Mouse (Mus musculus) midbrain, embryonic 15.5 days (tissue): ENCODE results near the gene Acox3. TPM values are rescaled to one million over a fixed set of nuclear protein-coding genes. Genes with fewer than 3 reads are reported as not detected.
A peak's percentile ranks its signal among the peaks of the same experiment; 100 is the strongest.

Source experiments
- ATAC-seq: fragments of 200-750 bp; cut with Nextera tagmentation; replicated peaks from 2 replicates; pipeline ENCODE4 v1.8.0; 2017; ENCODE audit warnings: moderate TSS enrichment
- H3K27ac ChIP-seq: fragments of 300-500 bp; sonication (generic); 2 replicates; pipeline ENCODE4 v1.5.1; 2015; ENCODE audit warnings: mild to moderate bottlenecking, inconsistent platforms
- H3K27me3 ChIP-seq: fragments of 300-500 bp; sonication (generic); replicated peaks from 2 replicates; pipeline ENCODE4 v1.6.1; 2015; ENCODE audit warnings: inconsistent platforms
- H3K36me3 ChIP-seq: fragments of 300-500 bp; sonication (generic); replicated peaks from 2 replicates; pipeline ENCODE4 v1.6.1; 2015; ENCODE audit warnings: inconsistent platforms
- H3K4me1 ChIP-seq: fragments of 300-500 bp; sonication (generic); 2 replicates; pipeline ENCODE4 v1.6.1; 2015; ENCODE audit warnings: inconsistent platforms
- H3K4me2 ChIP-seq: fragments of 300-500 bp; sonication (generic); 2 replicates; pipeline ENCODE4 v1.6.1; 2015; ENCODE audit warnings: inconsistent platforms, mild to moderate bottlenecking, moderate library complexity
- H3K4me3 ChIP-seq: fragments of 300-500 bp; sonication (generic); 2 replicates; pipeline ENCODE4 v1.5.1; 2015; ENCODE audit warnings: mild to moderate bottlenecking, inconsistent platforms
- H3K9ac ChIP-seq: fragments of 300-500 bp; sonication (generic); 2 replicates; pipeline ENCODE4 v1.6.1; 2015; ENCODE audit warnings: mild to moderate bottlenecking, inconsistent platforms
- H3K9me3 ChIP-seq: fragments of 300-500 bp; sonication (generic); 2 replicates; pipeline ENCODE4 v1.6.1; 2016; ENCODE audit warnings: inconsistent platforms
- WGBS: fragments of 180-500 bp; shearing (Covaris S2); methylation state at CpG from one replicate; pipeline ENCODE4 v1.1.7; 2015; ENCODE audit warnings: mixed read lengths; 5-methylcytosine and 5-hydroxymethylcytosine counted together
- polyA plus RNA-seq: library from polyadenylated mRNA; unstranded; fragments of >200 nt; fragmentation: Nextera tagmentation; extraction: Ambion mirVana; gene quantifications from 2 replicates; pipeline ENCODE4 v1.2.1, GENCODE M21; 2015

Gene Acox3
- polyA plus RNA-seq, 1 experiment from 2014 or later = 16.0 TPM

DNA sequence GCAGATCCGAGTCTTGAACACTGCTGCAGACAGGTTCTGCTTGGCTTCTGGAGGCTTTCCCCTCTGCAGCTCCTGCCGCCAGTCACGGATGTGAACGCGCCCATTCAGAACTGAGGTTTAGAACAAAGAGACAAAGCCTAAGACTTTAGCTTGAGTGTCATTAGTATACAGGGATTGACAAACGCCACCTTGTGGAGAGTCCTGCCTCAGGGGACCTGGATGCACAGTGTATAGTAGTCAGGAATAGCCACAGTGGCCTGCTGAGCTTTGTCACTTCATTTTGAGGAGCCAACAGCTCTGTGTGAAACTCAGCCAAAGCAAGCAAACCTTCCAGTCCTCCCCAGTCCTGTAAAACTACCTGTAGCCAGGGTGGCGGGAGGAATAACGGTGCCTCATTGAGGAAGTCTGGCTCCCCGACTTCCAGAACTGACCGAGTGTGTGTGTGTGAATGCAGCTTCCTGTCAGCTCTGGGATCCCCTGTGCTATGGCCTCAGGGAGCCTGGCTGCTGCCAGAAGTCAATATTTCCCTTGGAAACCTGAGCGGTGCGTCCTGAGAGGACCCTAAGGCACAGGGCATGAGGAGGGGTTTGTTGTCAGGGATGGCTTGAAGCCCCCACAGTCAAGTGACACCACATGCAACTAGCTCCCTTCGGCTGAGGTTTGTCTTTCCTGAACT lies 24.8 kb upstream of the Acox3 start:
- Histone ChIP-seq H3K4me2 (no peak overlapping the region), H3K9me3 (no peaks in the 10 kb centered on the region), H3K36me3 (peaks cover 16% of the 10 kb centered on the region; the same call in 1 of the 2 replicates)

DNA sequence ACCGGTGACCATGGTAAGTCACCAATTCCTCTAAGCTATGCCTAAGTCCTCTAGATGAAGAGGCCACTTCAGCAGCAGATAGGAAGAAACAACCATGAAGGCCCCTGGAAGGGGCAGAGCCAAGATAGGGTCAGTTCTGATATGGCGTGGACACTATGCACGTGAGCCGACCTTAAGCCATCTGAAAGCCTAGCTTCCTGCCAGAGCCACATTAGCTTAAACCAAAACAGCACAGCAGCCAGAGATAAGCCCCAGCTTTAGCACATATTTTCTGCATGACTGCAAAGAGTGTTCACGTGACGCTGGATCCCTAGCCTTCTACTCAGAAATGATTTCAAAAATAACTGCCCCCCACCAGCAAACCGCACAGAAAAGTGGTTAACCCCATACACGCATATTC lies 23.4 kb upstream of the Acox3 start:
- H3K36me3 ChIP-seq = peaks cover 28% of the 10 kb centered on the region
- H3K4me1 ChIP-seq = no peaks in the 10 kb centered on the region
- no peaks in the 10 kb centered on the region for H3K27me3 ChIP-seq
- H3K4me3 ChIP-seq = no peak overlapping the region
- H3K9ac ChIP-seq = no peak overlapping the region
- H3K4me2 ChIP-seq = no peak overlapping the region
- no peaks in the 10 kb centered on the region for H3K9me3 ChIP-seq
- no peak overlapping the region for H3K27ac ChIP-seq
- ATAC-seq = no peak
- WGBS = 80% methylated on average over 8 of the region's 8 CpGs

More for the DNA sequence above, 24.8 kb upstream of the Acox3 start:
- WGBS = 62% methylated on average over 13 of the region's 13 CpGs
- no peak overlapping the region for H3K9ac ChIP-seq
- no peak overlapping the region for H3K27ac ChIP-seq
- no peak for ATAC-seq
- no peaks in the 10 kb centered on the region for H3K27me3 ChIP-seq
- no peaks in the 10 kb centered on the region for H3K4me1 ChIP-seq
- H3K4me3 ChIP-seq = no peak overlapping the region

DNA sequence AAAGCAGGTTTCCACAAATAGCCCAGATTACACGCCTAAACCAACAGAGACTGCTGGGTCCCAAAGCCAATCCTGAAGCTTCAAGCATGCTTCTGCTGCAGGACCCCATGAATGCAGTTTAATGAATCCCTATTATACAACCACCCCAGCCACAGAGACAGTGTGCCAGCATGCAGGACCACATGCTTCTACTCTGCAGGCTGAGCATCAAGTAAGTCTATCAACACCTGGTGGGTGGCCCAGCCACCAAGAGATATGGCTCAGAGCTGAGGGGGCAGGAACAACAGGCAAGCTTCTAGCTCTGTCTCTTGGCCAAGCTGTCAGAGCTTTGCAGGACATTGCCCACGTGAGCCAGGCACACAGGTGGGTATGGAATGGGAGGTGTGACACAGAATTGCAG lies 20.2 kb upstream of the Acox3 start:
- ATAC-seq = no peak
- H3K27ac ChIP-seq = no peak overlapping the region
- H3K27me3 ChIP-seq = no peaks in the 10 kb centered on the region
- H3K9me3 ChIP-seq = no peaks in the 10 kb centered on the region
- H3K9ac ChIP-seq = no peak overlapping the region
- no peak overlapping the region for H3K4me3 ChIP-seq
- 90% methylated on average over 2 of the region's 2 CpGs for WGBS
- H3K4me2 ChIP-seq = no peak overlapping the region
- H3K36me3 ChIP-seq = peaks cover 31% of the 10 kb centered on the region
- H3K4me1 ChIP-seq = no peaks in the 10 kb centered on the region

DNA sequence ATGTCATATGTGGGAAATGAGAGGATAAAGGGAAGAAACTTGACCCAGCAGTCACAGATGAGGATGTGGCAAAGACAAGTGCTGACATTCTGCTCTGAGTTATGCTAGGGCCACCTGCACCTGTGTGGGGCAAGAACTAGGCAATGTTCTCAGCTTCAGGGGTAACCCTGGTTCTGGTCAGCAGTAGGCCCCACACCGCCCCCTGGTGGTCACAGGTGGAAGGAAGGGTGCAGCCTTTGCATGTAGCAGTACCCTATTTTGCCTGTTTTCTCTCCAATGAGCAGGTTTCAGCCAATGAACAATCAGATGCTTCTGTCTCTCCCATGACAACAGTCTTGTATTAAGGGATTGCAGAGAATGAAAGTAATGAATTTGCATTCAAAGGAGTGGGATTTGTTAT lies 19.4 kb upstream of the Acox3 start:
- WGBS = 0% methylated on average over 1 of the region's 1 CpGs
- Histone ChIP-seq H3K9ac (no peak overlapping the region), H3K4me2 (no peak overlapping the region), H3K27ac (no peak overlapping the region), H3K9me3 (no peaks in the 10 kb centered on the region), H3K4me3 (no peak overlapping the region), H3K36me3 (peaks cover 31% of the 10 kb centered on the region), H3K4me1 (no peaks in the 10 kb centered on the region), H3K27me3 (no peaks in the 10 kb centered on the region)
- no peak; the same call in 1 of the 2 replicates for ATAC-seq

DNA sequence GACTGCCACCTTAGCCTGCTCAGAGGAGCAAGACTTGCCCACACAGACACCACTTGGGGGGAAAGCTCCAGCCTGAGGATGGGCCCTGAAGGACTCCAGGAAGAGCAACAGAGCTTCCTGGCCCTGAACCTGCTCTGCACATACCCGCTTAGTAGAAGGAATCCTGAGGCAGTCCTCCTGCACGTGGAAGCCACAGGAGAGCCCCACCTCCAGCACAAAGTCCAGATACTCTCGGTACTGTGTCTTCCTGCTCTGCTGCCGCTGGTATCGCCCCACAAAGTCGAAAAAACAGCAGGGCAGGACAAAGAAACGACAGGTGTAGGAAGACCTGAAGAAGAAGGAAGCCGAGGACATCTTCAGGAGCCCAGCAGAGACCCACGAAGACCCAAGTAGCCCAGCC lies 17.6 kb upstream of the Acox3 start:
- no peak for ATAC-seq
- Histone ChIP-seq H3K9ac (no peak overlapping the region), H3K4me2 (no peak overlapping the region), H3K27me3 (no peaks in the 10 kb centered on the region), H3K36me3 (peaks cover 36% of the 10 kb centered on the region), H3K9me3 (no peaks in the 10 kb centered on the region), H3K27ac (no peak overlapping the region), H3K4me1 (no peaks in the 10 kb centered on the region), H3K4me3 (no peak overlapping the region)
- 92% methylated on average over 9 of the region's 9 CpGs for WGBS

DNA sequence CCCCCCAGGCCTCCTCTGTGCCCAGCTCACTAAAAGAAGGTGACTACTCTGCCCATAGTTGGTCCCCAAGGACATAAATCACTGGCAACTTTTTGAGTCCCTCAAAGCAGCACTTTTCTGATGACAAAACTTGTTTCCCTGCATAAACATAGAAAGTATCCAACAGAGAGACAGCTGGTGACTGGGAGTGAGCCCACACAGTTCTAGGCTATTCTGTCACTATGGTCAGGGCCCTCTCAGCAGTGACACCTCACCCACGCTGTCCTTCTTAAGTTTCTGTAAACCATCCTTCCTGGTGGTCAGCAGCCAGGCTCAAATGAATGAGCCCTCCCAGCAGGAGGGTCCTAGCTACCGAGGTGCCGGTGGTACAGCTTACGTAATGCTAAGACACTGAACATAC lies 16.2 kb upstream of the Acox3 start:
- Histone ChIP-seq H3K27me3 (no peaks in the 10 kb centered on the region), H3K27ac (no peak overlapping the region), H3K36me3 (peaks cover 39% of the 10 kb centered on the region), H3K4me2 (no peak overlapping the region), H3K4me1 (no peaks in the 10 kb centered on the region), H3K9me3 (no peaks in the 10 kb centered on the region), H3K4me3 (no peak overlapping the region), H3K9ac (no peak overlapping the region)
- ATAC-seq = no peak
- WGBS = 88% methylated on average over 4 of the region's 4 CpGs

DNA sequence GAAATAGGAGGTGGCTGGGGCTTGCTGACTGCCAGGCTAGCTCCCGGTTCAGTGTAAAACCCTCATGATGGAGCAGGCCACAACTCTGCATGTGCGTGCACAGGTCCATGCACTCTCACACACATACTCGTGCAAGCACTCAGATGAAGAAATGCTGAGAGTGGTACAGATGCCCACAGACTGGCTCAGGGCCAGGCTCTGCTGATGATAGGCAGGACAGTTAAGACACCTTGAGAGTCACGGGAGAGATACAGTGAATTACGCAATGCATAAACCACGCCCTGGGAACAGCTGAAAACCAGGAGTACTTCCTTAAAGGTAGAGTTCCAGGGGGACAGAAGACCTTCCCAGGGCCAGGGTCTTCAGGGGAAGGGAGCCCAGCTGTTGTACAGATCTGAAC lies 11.3 kb upstream of the Acox3 start:
- Histone ChIP-seq H3K9ac (no peak overlapping the region), H3K4me1 (peaks cover 15% of the 10 kb centered on the region), H3K9me3 (no peaks in the 10 kb centered on the region), H3K36me3 (peaks cover 24% of the 10 kb centered on the region), H3K27me3 (no peaks in the 10 kb centered on the region), H3K27ac (no peak overlapping the region), H3K4me3 (no peak overlapping the region), H3K4me2 (no peak overlapping the region)
- no peak for ATAC-seq
- WGBS = 91% methylated on average over 6 of the region's 6 CpGs

DNA sequence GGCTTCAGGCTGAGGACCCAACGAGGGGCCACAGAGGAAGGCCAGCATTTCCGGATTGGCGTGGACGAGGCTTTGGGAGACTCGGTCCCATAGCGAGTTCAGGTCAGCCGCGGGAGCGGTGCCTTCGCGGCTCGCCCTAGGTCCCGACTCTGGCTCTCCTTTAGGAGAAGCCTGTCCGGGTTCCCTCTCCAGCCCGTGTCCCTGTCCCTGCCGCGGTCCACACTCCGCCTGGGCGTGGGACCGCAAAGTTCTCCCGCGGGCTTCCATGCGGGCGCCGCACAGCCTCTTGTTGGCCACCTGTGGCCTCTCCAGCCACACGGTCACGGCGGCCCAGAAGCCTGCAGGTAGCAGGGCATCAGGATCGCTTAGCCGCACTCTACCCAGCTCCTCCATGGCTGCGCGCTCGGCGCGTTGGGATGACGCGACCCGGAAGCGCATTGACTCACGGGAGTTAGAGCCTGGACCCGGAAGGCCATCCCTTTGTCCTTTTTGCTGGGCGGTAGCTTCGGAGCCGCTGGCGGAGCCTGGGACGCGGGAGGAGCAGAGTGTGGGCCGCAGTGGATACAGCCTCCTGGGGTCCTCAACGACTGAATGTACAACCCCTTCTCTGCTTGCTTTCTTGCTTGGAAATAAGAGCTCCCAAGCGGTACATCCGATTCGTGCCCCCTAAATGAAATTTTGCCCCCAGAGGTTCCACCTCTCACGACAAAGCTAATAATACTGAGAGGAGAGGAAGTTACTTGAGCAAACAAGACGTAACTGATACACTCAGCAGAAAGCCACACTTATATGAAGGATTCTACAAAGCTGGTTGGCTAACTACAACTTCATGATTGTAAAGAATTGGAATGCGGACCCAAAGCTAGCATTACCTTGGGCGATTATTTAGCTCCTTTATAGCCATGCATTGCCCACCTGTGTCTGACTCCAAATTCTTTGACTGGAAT lies 7.9 kb upstream of the Acox3 start, which contains the start of gene Trmt44:
Gene Trmt44 (minus strand): TSS at position 418 of the 947 bp plus-strand sequence.
- H3K27me3 ChIP-seq = peaks cover 2% of the 10 kb centered on the region; the same call in 1 of the 2 replicates
- peak within 1 kb of the TSS; percentile 88 for H3K4me2 ChIP-seq
- peak; percentile 95 for ATAC-seq
- H3K4me3 ChIP-seq = peak within 1 kb of the TSS; percentile 83
- 4% methylated on average over 56 of the region's 56 CpGs for WGBS
- no peaks in the 10 kb centered on the region for H3K9me3 ChIP-seq
- peak within 1 kb of the TSS; percentile 76 for H3K9ac ChIP-seq
- H3K4me1 ChIP-seq = peaks cover 15% of the 10 kb centered on the region
- peaks cover 19% of the 10 kb centered on the region; the same call in 1 of the 2 replicates for H3K36me3 ChIP-seq
- H3K27ac ChIP-seq = peak within 1 kb of the TSS; percentile 87

DNA sequence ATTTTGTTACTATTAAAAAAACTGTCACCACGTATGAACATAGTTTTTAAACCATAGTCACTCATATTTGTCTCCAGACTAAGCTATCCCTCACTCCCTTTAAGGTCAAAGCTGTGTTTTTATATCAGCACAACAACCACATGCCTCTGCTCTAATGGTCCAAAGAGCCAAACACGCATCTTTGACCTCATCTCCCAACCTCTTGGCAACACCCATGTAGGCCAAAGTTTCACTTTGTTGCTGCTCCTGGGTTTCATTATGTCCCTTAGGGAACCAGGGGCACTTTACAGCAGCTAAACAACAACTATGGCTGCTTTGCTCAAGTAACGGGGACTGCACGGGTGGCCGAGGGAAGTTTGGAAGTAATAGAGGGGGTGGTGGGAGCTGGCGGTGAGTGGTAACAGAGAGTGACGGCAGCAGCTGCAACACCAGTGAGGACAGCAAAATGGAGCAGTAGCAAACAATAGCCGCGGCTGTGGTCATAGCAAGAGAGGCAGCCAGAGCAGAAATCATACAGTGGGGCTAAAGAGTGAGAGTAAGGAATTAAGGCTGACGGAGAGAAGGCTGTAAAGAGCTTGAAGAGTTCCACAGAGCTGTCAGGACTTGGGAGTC lies 6.3 kb upstream of the Acox3 start:
- Histone ChIP-seq H3K27ac (no peak overlapping the region), H3K9me3 (no peaks in the 10 kb centered on the region), H3K4me3 (no peak overlapping the region), H3K4me1 (peaks cover 15% of the 10 kb centered on the region), H3K9ac (no peak overlapping the region), H3K36me3 (0 out of 2 replicates have a peak, but pooled peaks cover 10% of the 10 kb centered on the region), H3K27me3 (peaks cover 2% of the 10 kb centered on the region; the same call in 1 of the 2 replicates), H3K4me2 (no peak overlapping the region)
- WGBS = 90% methylated on average over 10 of the region's 10 CpGs
- ATAC-seq = no peak

DNA sequence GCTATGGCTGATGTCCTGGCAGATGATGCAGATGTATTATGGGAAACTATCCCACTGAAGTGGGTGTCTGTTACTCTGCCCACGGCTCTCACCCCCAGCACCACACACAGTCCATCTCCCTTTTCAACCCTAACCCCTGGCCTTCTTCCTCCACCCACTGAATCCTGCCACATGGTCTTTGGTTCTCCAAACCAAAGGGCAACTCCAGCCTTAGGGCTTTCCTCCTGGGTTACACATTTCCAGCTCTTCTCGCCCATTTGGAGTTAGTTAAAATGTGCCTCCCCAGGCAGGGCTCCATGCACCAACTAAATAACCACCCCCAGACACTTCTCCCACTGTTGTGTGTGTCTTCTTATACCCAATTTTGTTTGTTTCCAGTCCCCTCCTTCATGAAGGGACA lies 4.4 kb upstream of the Acox3 start:
- H3K9me3 ChIP-seq = no peaks in the 10 kb centered on the region
- peaks cover 26% of the 10 kb centered on the region for H3K4me1 ChIP-seq
- H3K36me3 ChIP-seq = no peaks in the 10 kb centered on the region
- no peak overlapping the region for H3K27ac ChIP-seq
- H3K4me2 ChIP-seq = no peak overlapping the region
- WGBS = 71% methylated on average over 2 of the region's 2 CpGs
- peaks cover 2% of the 10 kb centered on the region; the same call in 1 of the 2 replicates for H3K27me3 ChIP-seq
- no peak overlapping the region for H3K4me3 ChIP-seq
- H3K9ac ChIP-seq = no peak overlapping the region
- ATAC-seq = no peak

DNA sequence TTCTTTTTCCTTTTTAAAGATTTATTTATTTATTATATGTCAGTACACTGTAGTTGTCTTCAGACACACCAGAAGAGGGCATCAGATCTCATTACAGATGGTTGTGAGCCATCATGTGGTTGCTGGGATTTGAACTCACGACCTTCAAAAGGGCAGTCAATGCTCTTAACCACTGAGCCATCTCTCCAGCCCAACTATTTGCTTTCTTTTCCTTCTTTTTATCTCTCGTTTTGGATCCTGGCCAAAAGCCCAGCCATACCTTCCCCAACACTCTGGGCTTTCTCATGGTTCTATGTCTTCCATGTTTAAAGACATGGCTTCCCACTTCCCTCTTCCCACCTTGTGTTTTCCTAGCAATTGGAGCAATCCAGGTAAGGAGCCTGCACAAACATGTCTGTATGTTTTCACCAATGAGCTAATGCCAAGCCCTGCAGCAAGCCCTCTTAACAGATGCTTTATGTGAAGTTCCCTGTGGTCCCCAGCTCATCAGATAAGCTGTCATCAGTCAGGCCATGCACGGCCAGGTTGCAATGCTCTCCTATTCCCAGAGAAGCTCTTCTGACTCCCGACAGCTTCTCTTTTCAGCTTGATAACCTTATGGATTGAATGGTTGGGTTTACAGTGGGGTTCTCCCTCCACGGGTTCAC lies 3.5 kb upstream of the Acox3 start:
- Histone ChIP-seq H3K27ac (no peak overlapping the region), H3K4me1 (peaks cover 26% of the 10 kb centered on the region), H3K27me3 (peaks cover 2% of the 10 kb centered on the region; the same call in 1 of the 2 replicates), H3K4me3 (no peak overlapping the region), H3K9me3 (no peaks in the 10 kb centered on the region), H3K9ac (no peak overlapping the region), H3K36me3 (no peaks in the 10 kb centered on the region), H3K4me2 (no peak overlapping the region)
- no peak for ATAC-seq
- WGBS = 60% methylated on average over 5 of the region's 5 CpGs
